Mouse (Mus musculus): Measurements from ENCODE around the gene Filip1. TPM values are rescaled to one million over a fixed set of nuclear protein-coding genes. Genes with fewer than 3 reads are reported as not detected.
A peak's percentile ranks its signal among the peaks of the same experiment; 100 is the strongest.

Filip1 gene
- polyA plus RNA-seq, 1 experiment from 2014 or later = 4.0 TPM

- H3K4me2 ChIP-seq (ENCODE audit: low read length) = no peak overlapping the region
- H3K9ac ChIP-seq (ENCODE audit: low read depth, low read length) = no peak overlapping the region
- H3K9me3 ChIP-seq (replicated peaks; ENCODE audit: control insufficient read depth, low read length, poor library complexity, severe bottlenecking) = no peaks in the 10 kb centered on the region
- H3K36me3 ChIP-seq (ENCODE audit: control insufficient read depth, insufficient read depth, low read length) = peaks cover 12% of the 10 kb centered on the region
- H3K4me3 ChIP-seq (ENCODE audit: low read depth, low read length) = no peak overlapping the region
- no peak for ATAC-seq
- no peaks in the 10 kb centered on the region for H3K27me3 ChIP-seq (ENCODE audit: control insufficient read depth, insufficient read depth, low read depth, low read length)
- H3K27ac ChIP-seq (ENCODE audit: low read length) = no peak overlapping the region
- 11% methylated on average over 4 of the region's 4 CpGs for WGBS
- H3K4me1 ChIP-seq (ENCODE audit: control insufficient read depth, insufficient read depth, low read length) = no peaks in the 10 kb centered on the region
These were observed 189.2 kb downstream of the Filip1 start for GRCm38 (mm10) chr9:79823438-79823837.

DNA sequence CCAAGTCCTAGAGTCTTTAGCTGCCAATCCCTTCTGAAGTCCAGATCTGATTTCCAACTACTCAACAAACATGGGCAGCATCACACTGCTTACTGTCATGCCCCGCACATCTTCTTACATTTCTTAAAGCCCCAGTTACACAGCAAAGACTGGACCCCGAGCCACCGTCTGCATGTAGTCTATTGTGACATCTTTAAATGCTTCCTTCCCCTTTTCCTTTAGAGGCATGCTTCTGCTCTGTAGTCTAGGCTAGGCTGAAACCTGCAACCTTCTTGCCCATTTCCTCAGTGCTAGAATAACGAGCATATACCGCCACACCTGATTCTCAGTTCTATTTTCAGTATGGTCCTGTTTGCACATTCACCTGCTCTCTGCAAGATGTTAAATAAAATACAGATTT, 196.2 kb downstream of the Filip1 start:
- no peaks in the 10 kb centered on the region for H3K4me1 ChIP-seq (ENCODE audit: control insufficient read depth, insufficient read depth, low read length)
- peaks cover 17% of the 10 kb centered on the region for H3K36me3 ChIP-seq (ENCODE audit: control insufficient read depth, insufficient read depth, low read length)
- ATAC-seq = no peak
- no peaks in the 10 kb centered on the region for H3K27me3 ChIP-seq (ENCODE audit: control insufficient read depth, insufficient read depth, low read depth, low read length)
- WGBS = 91% methylated on average over 5 of the region's 5 CpGs
- no peak overlapping the region for H3K9ac ChIP-seq (ENCODE audit: low read depth, low read length)
- H3K4me2 ChIP-seq (ENCODE audit: low read length) = no peak overlapping the region
- H3K9me3 ChIP-seq (replicated peaks; ENCODE audit: control insufficient read depth, low read length, poor library complexity, severe bottlenecking) = 0 out of 2 replicates have a peak, but pooled peaks cover 3% of the 10 kb centered on the region
- no peak overlapping the region for H3K27ac ChIP-seq (ENCODE audit: low read length)
- H3K4me3 ChIP-seq (ENCODE audit: low read depth, low read length) = no peak overlapping the region

DNA sequence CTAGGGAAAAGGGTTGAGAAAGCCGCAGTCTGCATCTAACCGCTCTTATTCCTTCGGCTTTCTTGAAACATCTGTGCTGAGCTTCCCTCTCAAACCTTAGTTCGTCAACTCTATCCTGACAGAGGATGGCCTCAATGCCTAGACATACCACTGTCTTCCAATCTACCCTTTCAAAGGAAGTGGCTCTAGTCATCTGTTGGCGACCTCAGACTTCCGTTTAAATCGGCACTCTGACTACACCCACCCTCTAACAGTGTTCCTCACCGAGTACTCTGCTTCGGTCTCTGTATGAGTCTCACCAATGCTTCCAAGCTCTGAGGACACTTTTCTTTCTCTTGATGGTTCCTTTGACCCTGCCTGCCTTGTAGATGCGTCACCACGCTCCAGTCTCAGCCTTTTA, 196.6 kb downstream of the Filip1 start:
- H3K4me1 ChIP-seq (ENCODE audit: control insufficient read depth, insufficient read depth, low read length) = no peaks in the 10 kb centered on the region
- peaks cover 17% of the 10 kb centered on the region for H3K36me3 ChIP-seq (ENCODE audit: control insufficient read depth, insufficient read depth, low read length)
- no peak overlapping the region for H3K27ac ChIP-seq (ENCODE audit: low read length)
- WGBS = 96% methylated on average over 11 of the region's 11 CpGs
- H3K4me2 ChIP-seq (ENCODE audit: low read length) = no peak overlapping the region
- H3K9me3 ChIP-seq (replicated peaks; ENCODE audit: control insufficient read depth, low read length, poor library complexity, severe bottlenecking) = 0 out of 2 replicates have a peak, but pooled peaks cover 3% of the 10 kb centered on the region
- H3K27me3 ChIP-seq (ENCODE audit: control insufficient read depth, insufficient read depth, low read depth, low read length) = no peaks in the 10 kb centered on the region
- no peak overlapping the region for H3K9ac ChIP-seq (ENCODE audit: low read depth, low read length)
- H3K4me3 ChIP-seq (ENCODE audit: low read depth, low read length) = no peak overlapping the region
- ATAC-seq = no peak

- Histone ChIP-seq H3K4me2 (ENCODE audit: low read length) (no peak overlapping the region), H3K27ac (ENCODE audit: low read length) (no peak overlapping the region), H3K4me3 (ENCODE audit: low read depth, low read length) (no peak overlapping the region), H3K36me3 (ENCODE audit: control insufficient read depth, insufficient read depth, low read length) (peaks cover 14% of the 10 kb centered on the region), H3K9me3 (replicated peaks; ENCODE audit: control insufficient read depth, low read length, poor library complexity, severe bottlenecking) (0 out of 2 replicates have a peak, but pooled peaks cover 3% of the 10 kb centered on the region), H3K27me3 (ENCODE audit: control insufficient read depth, insufficient read depth, low read depth, low read length) (no peaks in the 10 kb centered on the region), H3K4me1 (ENCODE audit: control insufficient read depth, insufficient read depth, low read length) (no peaks in the 10 kb centered on the region), H3K9ac (ENCODE audit: low read depth, low read length) (no peak overlapping the region)
- WGBS = 78% methylated on average over 4 of the region's 4 CpGs
- ATAC-seq = no peak
These were observed 198.1 kb downstream of the Filip1 start for GRCm38 (mm10) chr9:79814592-79814991.

DNA sequence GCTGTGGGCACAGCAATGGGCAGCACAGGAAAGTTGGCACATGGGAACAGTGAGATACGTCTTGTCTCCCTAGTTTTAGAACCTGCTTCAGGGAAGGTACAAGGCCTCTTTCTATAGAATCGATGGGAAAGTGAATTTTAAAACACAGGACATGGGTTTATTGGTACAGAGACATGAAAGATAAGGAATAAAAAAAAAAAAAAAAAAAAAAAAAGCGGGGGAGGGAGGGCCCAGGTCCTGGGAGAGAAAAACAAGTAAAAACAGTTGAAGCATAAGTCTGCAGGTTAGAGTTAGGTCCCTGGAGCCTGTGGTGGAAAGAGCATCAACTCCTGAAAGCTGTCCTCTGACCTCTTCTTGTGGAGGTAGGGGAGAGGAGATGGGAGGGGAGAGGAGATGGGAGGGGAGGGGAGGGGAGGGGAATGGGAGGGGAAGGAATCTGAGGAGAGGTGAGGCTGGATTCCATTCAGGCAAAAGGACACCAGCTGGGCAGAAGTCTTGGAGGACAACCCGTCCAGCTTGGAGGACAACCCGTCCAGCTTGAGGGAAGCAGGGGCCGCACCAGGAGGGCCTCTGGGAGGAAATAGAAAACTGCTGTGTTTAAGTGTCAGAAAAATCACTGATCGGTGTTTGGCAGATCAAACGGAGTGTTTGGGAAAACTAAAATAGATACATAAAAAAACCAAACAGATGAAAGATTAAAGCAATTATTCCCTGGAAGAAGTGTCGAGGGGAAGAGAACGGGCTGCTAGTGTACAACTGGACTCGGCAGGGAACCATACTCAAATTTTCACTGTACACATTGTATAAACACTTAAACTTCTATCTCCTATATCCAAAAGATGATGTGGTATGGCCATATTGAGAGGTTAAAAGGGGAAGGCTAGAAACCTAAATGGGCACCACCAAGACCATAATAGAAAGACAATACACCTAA, 201.4 kb downstream of the Filip1 start:
- Histone ChIP-seq H3K4me1 (ENCODE audit: control insufficient read depth, insufficient read depth, low read length) (no peaks in the 10 kb centered on the region), H3K9me3 (replicated peaks; ENCODE audit: control insufficient read depth, low read length, poor library complexity, severe bottlenecking) (no peaks in the 10 kb centered on the region), H3K4me2 (ENCODE audit: low read length) (no peak overlapping the region), H3K36me3 (ENCODE audit: control insufficient read depth, insufficient read depth, low read length) (no peaks in the 10 kb centered on the region), H3K4me3 (ENCODE audit: low read depth, low read length) (no peak overlapping the region), H3K27me3 (ENCODE audit: control insufficient read depth, insufficient read depth, low read depth, low read length) (no peaks in the 10 kb centered on the region), H3K9ac (ENCODE audit: low read depth, low read length) (no peak overlapping the region), H3K27ac (ENCODE audit: low read length) (no peak overlapping the region)
- ATAC-seq = no peak
- 76% methylated on average over 10 of the region's 11 CpGs for WGBS

DNA sequence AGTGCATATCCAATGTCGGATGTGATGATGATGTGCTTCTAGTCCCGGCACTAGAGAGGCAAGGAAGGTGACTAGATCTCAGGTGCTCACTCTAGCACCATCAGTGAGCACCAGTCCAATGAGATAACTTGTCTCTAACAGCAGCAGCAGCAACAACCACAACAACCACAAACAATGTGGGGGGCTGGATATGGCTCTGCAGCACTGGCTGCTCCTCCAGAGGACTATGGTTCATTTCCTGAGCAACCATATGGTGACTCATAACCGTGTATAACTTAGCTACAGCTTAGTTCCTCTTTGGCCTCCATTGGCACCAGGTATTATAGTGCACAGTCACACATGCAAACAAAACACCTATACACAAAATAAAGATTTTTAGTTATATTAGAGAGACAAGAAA, 202.1 kb downstream of the Filip1 start:
- no peak overlapping the region for H3K9ac ChIP-seq (ENCODE audit: low read depth, low read length)
- no peak overlapping the region for H3K27ac ChIP-seq (ENCODE audit: low read length)
- no peak for ATAC-seq
- no peak overlapping the region for H3K4me3 ChIP-seq (ENCODE audit: low read depth, low read length)
- no peaks in the 10 kb centered on the region for H3K9me3 ChIP-seq (replicated peaks; ENCODE audit: control insufficient read depth, low read length, poor library complexity, severe bottlenecking)
- H3K4me2 ChIP-seq (ENCODE audit: low read length) = no peak overlapping the region
- no peaks in the 10 kb centered on the region for H3K36me3 ChIP-seq (ENCODE audit: control insufficient read depth, insufficient read depth, low read length)
- WGBS = 86% methylated on average over 3 of the region's 3 CpGs
- no peaks in the 10 kb centered on the region for H3K4me1 ChIP-seq (ENCODE audit: control insufficient read depth, insufficient read depth, low read length)
- no peaks in the 10 kb centered on the region for H3K27me3 ChIP-seq (ENCODE audit: control insufficient read depth, insufficient read depth, low read depth, low read length)

DNA sequence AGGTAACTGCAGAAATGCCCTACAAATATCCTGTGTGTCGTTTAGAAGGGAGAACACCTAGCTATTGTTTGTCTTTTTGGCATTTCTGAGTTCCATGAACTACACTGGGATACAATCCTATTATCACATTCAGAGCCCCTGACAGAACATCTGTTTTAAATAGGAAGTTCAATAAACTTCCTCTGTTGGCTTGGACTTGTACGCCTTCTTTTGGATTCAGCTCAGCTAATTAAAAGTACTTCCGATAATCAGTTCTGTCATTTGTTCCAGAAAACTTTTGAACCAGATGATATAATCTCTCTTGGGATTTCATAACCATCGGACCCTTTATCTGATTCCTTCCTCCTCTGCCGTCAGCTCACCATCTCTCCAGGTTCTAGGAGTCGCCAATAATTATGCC, 203.2 kb downstream of the Filip1 start:
- Histone ChIP-seq H3K9ac (ENCODE audit: low read depth, low read length) (no peak overlapping the region), H3K4me1 (ENCODE audit: control insufficient read depth, insufficient read depth, low read length) (no peaks in the 10 kb centered on the region), H3K36me3 (ENCODE audit: control insufficient read depth, insufficient read depth, low read length) (no peaks in the 10 kb centered on the region), H3K4me2 (ENCODE audit: low read length) (no peak overlapping the region), H3K27me3 (ENCODE audit: control insufficient read depth, insufficient read depth, low read depth, low read length) (no peaks in the 10 kb centered on the region), H3K9me3 (replicated peaks; ENCODE audit: control insufficient read depth, low read length, poor library complexity, severe bottlenecking) (no peaks in the 10 kb centered on the region), H3K27ac (ENCODE audit: low read length) (no peak overlapping the region), H3K4me3 (ENCODE audit: low read depth, low read length) (no peak overlapping the region)
- no peak for ATAC-seq
- WGBS = 77% methylated on average over 6 of the region's 6 CpGs

- Histone ChIP-seq H3K27me3 (ENCODE audit: control insufficient read depth, insufficient read depth, low read depth, low read length) (no peaks in the 10 kb centered on the region), H3K4me1 (ENCODE audit: control insufficient read depth, insufficient read depth, low read length) (no peaks in the 10 kb centered on the region), H3K27ac (ENCODE audit: low read length) (no peak overlapping the region), H3K4me2 (ENCODE audit: low read length) (no peak overlapping the region), H3K4me3 (ENCODE audit: low read depth, low read length) (no peak overlapping the region), H3K36me3 (ENCODE audit: control insufficient read depth, insufficient read depth, low read length) (no peaks in the 10 kb centered on the region), H3K9ac (ENCODE audit: low read depth, low read length) (no peak overlapping the region), H3K9me3 (replicated peaks; ENCODE audit: control insufficient read depth, low read length, poor library complexity, severe bottlenecking) (no peaks in the 10 kb centered on the region)
- ATAC-seq = no peak
- 50% methylated on average over 4 of the region's 4 CpGs for WGBS
These were observed 205.5 kb downstream of the Filip1 start for GRCm38 (mm10) chr9:79807178-79807577.

DNA sequence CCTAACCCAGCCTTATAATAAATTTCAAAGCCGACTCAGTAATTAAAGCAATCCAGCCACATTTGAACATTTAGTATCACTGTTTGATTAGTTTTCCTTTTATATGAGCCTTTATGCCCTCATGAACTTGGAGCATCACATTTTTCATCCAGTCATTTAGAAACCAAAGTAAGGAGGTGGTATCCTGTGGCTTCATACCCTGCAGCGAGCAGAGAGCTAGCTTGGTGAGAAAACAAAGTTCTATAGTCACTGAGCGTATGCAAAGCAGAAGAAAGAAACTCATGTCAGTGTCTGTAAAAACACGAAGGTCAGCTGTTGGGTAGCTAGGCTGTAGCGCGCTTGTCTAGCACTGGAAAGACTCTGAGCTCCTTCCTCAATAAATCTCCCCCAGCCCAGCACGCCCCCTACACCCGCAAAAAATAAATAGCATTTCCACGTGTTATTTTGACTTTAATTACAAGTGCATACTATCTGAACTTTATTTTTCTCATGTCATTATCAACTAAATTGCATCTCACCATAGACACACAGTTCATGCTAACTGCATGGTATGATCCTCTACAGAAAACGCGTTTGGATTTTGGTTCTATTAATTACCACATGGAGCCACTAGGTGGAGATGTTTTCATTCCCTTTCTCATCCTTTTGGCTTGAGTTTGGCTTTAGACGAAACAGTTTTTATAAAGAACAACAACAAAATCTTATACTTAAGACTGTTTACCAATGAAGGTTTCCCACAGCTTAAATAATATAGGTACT, 206.2 kb downstream of the Filip1 start:
- Histone ChIP-seq H3K36me3 (ENCODE audit: control insufficient read depth, insufficient read depth, low read length) (no peaks in the 10 kb centered on the region), H3K27me3 (ENCODE audit: control insufficient read depth, insufficient read depth, low read depth, low read length) (no peaks in the 10 kb centered on the region), H3K4me1 (ENCODE audit: control insufficient read depth, insufficient read depth, low read length) (no peaks in the 10 kb centered on the region), H3K27ac (ENCODE audit: low read length) (no peak overlapping the region), H3K9me3 (replicated peaks; ENCODE audit: control insufficient read depth, low read length, poor library complexity, severe bottlenecking) (no peaks in the 10 kb centered on the region), H3K4me2 (ENCODE audit: low read length) (no peak overlapping the region), H3K9ac (ENCODE audit: low read depth, low read length) (no peak overlapping the region), H3K4me3 (ENCODE audit: low read depth, low read length) (no peak overlapping the region)
- ATAC-seq = 0 out of 2 replicates have a peak, but pooled peaks have one; percentile 60
- WGBS = 50% methylated on average over 12 of the region's 12 CpGs
